Comparison of ENCODE assay signal across 35 mouse cellular contexts in the genomic region with DNA sequence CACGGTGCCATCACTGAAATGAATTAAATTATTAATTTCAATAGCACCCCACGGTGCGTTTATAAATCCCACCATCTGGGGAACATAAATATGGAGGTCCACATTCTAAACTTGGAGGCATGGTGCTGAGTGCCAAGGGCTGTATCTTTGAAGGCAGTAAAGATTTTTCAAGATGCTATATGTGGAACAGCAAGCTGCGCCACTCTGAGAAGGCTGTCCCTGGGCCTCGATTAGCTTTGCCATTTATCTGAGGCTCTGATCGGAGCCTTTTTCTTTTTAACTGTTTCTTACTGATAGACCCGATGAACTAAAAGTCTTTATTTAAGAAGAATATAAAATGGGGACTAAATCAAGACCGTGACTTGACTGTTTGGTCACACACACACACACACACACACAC.
"Had no signal": no experiment of that assay in that cellular context is flagged by ENCODE, and none has a peak within 500 bp of the region (broad histone marks: within the 10 kb centered on the region; RNA-seq: fewer than 3 reads in every experiment).

No protein-coding gene starts in this region.

- DNase-seq: heart, postnatal 10 days; heart, postnatal 14 days; heart, postnatal 36 days; heart, postnatal 4 days; kidney, adult 11 months; kidney, adult 18-20 months; kidney, adult 2 months; kidney, adult 8-10 months; kidney, adult 9 months; kidney, postnatal 10 days; kidney, postnatal 14 days; kidney, postnatal 25 days; kidney, postnatal 36 days; kidney, postnatal 4 days; layer of hippocampus, adult 9-11 months; layer of hippocampus, postnatal 36 days had no signal

- H3K36me3 ChIP-seq: heart, embryonic 12.5 days; heart, embryonic 13.5 days; heart, embryonic 15.5 days; hindbrain, embryonic 10.5 days; hindbrain, embryonic 12.5 days; hindbrain, embryonic 13.5 days; hindbrain, embryonic 15.5 days; intestine, embryonic 15.5 days; kidney, embryonic 15.5 days had no signal

- H3K27me3 ChIP-seq: hindbrain, embryonic 12.5 days; hindbrain, embryonic 13.5 days; hindbrain, embryonic 15.5 days; intestine, embryonic 15.5 days had no signal

- H3K4me2 ChIP-seq: heart, embryonic 11.5 days; heart, embryonic 12.5 days; heart, embryonic 13.5 days; heart, embryonic 15.5 days; hindbrain, embryonic 12.5 days; hindbrain, embryonic 13.5 days; hindbrain, embryonic 14.5 days; hindbrain, embryonic 15.5 days; intestine, embryonic 15.5 days; kidney, embryonic 15.5 days had no signal

- H3K9me3 ChIP-seq: heart, embryonic 12.5 days; heart, embryonic 13.5 days; heart, embryonic 15.5 days; hindbrain, embryonic 10.5 days; hindbrain, embryonic 12.5 days; hindbrain, embryonic 13.5 days; hindbrain, embryonic 15.5 days; intestine, embryonic 15.5 days; kidney, embryonic 15.5 days had no signal

- H3K27ac ChIP-seq: heart, embryonic 13.5 days; heart, embryonic 15.5 days; hindbrain, embryonic 12.5 days; hindbrain, embryonic 13.5 days; hindbrain, embryonic 14.5 days; hindbrain, embryonic 15.5 days; hindbrain, postnatal 0 days; intestine, embryonic 15.5 days; kidney, embryonic 15.5 days; kidney, postnatal 0 days; layer of hippocampus, adult 2 months; left cerebral cortex, adult 2 months had no signal

- H3K9ac ChIP-seq: heart, embryonic 12.5 days; heart, embryonic 13.5 days; heart, embryonic 15.5 days; hindbrain, embryonic 12.5 days; hindbrain, embryonic 13.5 days; hindbrain, embryonic 14.5 days; hindbrain, embryonic 15.5 days; intestine, embryonic 15.5 days; kidney, embryonic 15.5 days had no signal

- H3K4me1 ChIP-seq: heart, embryonic 15.5 days; intestine, embryonic 15.5 days had no signal

- H3K4me3 ChIP-seq: heart, embryonic 12.5 days; heart, embryonic 13.5 days; heart, embryonic 15.5 days; hindbrain, embryonic 10.5 days; hindbrain, embryonic 12.5 days; hindbrain, embryonic 13.5 days; hindbrain, embryonic 15.5 days; intestine, embryonic 15.5 days; kidney, embryonic 15.5 days; layer of hippocampus, adult 2 months; left cerebral cortex, adult 2 months had no signal

- ATAC-seq: hindbrain, embryonic 16.5 days; hindbrain, postnatal 0 days; inflammation-experienced regulatory T-cells, adult 6 months; intestine, embryonic 15.5 days; intestine, embryonic 16.5 days; intestine, postnatal 0 days had no signal
